In genomic region chr13:113916761-113917160, GRCm38 (mm10) we compare ENCODE assay signal across 16 mouse cellular contexts.
DNase-seq lines count a peak whose midpoint lies in the region; ATAC-seq and TF ChIP-seq lines count a peak whose summit lies in the region.
"Had no signal": no experiment of that assay in that cellular context is flagged by ENCODE, and none has a peak within 500 bp of the region (broad histone marks: within the 10 kb centered on the region; RNA-seq: fewer than 3 reads in every experiment).

No protein-coding gene starts in this region.

- DNase-seq in forebrain, embryonic 10.5 days (ENCODE audit: extremely low spot score, low spot score): no peak
- DNase-seq in forebrain, embryonic 11.5 days (ENCODE audit: low spot score): no peak
- peak; percentile 61 for DNase-seq in Muller cell, postnatal 12 days (ENCODE audit: inconsistent ontology term)
- DNase-seq in cerebellum, postnatal 14 days: peak; percentile 53 to 74
- peak; percentile 50 for DNase-seq in hindbrain, embryonic 14.5 days (ENCODE audit: low spot score)
- no peak for DNase-seq in left cerebral cortex, adult 2 months (ENCODE audit: extremely low spot score in 1 of 2, low spot score in 2 of 2)
- DNase-seq in gastrocnemius, adult 8-10 months (ENCODE audit: low spot score in 2 of 2): no peak
- DNase-seq: adrenal gland, adult 2 months; heart, adult 18-20 months; kidney, adult 8-10 months; kidney, postnatal 4 days; layer of hippocampus, postnatal 36 days; lung, postnatal 10 days had no signal

- H3K36me3 ChIP-seq in forebrain, embryonic 10.5 days (replicated peaks): 0 out of 2 replicates have a peak, but pooled peaks cover 2% of the 10 kb centered on the region
- H3K36me3 ChIP-seq in forebrain, embryonic 11.5 days (ENCODE audit: control insufficient read depth, insufficient read depth, low read length): no peaks in the 10 kb centered on the region
- no peaks in the 10 kb centered on the region for H3K36me3 ChIP-seq in hindbrain, embryonic 14.5 days (replicated peaks; ENCODE audit: control insufficient read depth, insufficient read depth)

- no peak for ATAC-seq in forebrain, embryonic 11.5 days (replicated peaks; ENCODE audit: low FRiP score)
- no peak for ATAC-seq in hindbrain, embryonic 14.5 days (ENCODE audit: low FRiP score)
- no peak for ATAC-seq in activated CD4-positive, CD25-positive, alpha-beta regulatory T cell, adult 4 months

- 89% methylated on average over 5 of the region's 5 CpGs for WGBS in forebrain, embryonic 10.5 days
- 89% methylated on average over 5 of the region's 5 CpGs for whole genome bisulfite sequencing in forebrain, embryonic 11.5 days
- 68% methylated on average over 5 of the region's 5 CpGs for whole genome bisulfite sequencing in hindbrain, embryonic 14.5 days

- no peak overlapping the region for H3K4me2 ChIP-seq in forebrain, embryonic 11.5 days (ENCODE audit: low read depth, low read length, severe bottlenecking)
- H3K4me2 ChIP-seq in hindbrain, embryonic 14.5 days (replicated peaks): no peak overlapping the region
- H3K4me2 ChIP-seq: limb, embryonic 12.5 days had no signal

- intact Hi-C loops in left cerebral cortex, adult 2 months (cut with DNase I): no loop called here

- H3K4me3 ChIP-seq in forebrain, embryonic 10.5 days: no peak overlapping the region
- H3K4me3 ChIP-seq in forebrain, embryonic 11.5 days (ENCODE audit: low read depth, low read length): no peak overlapping the region
- H3K4me3 ChIP-seq in hindbrain, embryonic 14.5 days (replicated peaks; ENCODE audit: low read length): no peak overlapping the region
- H3K4me3 ChIP-seq in left cerebral cortex, adult 2 months: no peak overlapping the region
- H3K4me3 ChIP-seq: limb, embryonic 12.5 days had no signal

- no peaks in the 10 kb centered on the region for H3K9me3 ChIP-seq in forebrain, embryonic 10.5 days
- H3K9me3 ChIP-seq in forebrain, embryonic 11.5 days (ENCODE audit: control insufficient read depth, low read length): no peaks in the 10 kb centered on the region
- H3K9me3 ChIP-seq in hindbrain, embryonic 14.5 days (ENCODE audit: control insufficient read depth, low read length): no peaks in the 10 kb centered on the region
- H3K9me3 ChIP-seq: limb, embryonic 12.5 days had no signal

- peak overlapping the region; percentile 87 for H3K27ac ChIP-seq in forebrain, embryonic 10.5 days
- H3K27ac ChIP-seq in forebrain, embryonic 11.5 days (ENCODE audit: low read depth, low read length): no peak overlapping the region
- H3K27ac ChIP-seq in hindbrain, embryonic 14.5 days: no peak overlapping the region
- no peak overlapping the region for H3K27ac ChIP-seq in left cerebral cortex, adult 2 months
- H3K27ac ChIP-seq: limb, embryonic 12.5 days; liver, embryonic 14.5 days had no signal

- TF ChIP-seq CTCF in left cerebral cortex, adult 2 months (IDR thresholded peaks at IDR 0.05): no peak

- no peaks in the 10 kb centered on the region for H3K27me3 ChIP-seq in forebrain, embryonic 10.5 days (ENCODE audit: poor library complexity, severe bottlenecking)
- H3K27me3 ChIP-seq in forebrain, embryonic 11.5 days (ENCODE audit: control insufficient read depth, insufficient read depth, low read length): no peaks in the 10 kb centered on the region
- peaks cover 4% of the 10 kb centered on the region; the same call in 1 of the 2 replicates for H3K27me3 ChIP-seq in hindbrain, embryonic 14.5 days (ENCODE audit: control insufficient read depth, insufficient read depth, low read length)
- H3K27me3 ChIP-seq: limb, embryonic 12.5 days had no signal

- no peak overlapping the region for H3K9ac ChIP-seq in forebrain, embryonic 11.5 days (ENCODE audit: low read length)
- H3K9ac ChIP-seq in hindbrain, embryonic 14.5 days: no peak overlapping the region
- H3K9ac ChIP-seq: limb, embryonic 12.5 days; liver, embryonic 14.5 days had no signal

- peaks cover 59% of the 10 kb centered on the region for H3K4me1 ChIP-seq in forebrain, embryonic 10.5 days
- peaks cover 12% of the 10 kb centered on the region for H3K4me1 ChIP-seq in forebrain, embryonic 11.5 days (replicated peaks; ENCODE audit: control insufficient read depth, insufficient read depth, low read length)
- peaks cover 18% of the 10 kb centered on the region for H3K4me1 ChIP-seq in hindbrain, embryonic 14.5 days (replicated peaks; ENCODE audit: control insufficient read depth, insufficient read depth, low read length)

Comparison
In these comparisons a context has a peak if more than half of its experiments do, and no peak if none do; other contexts are left out.
1. DNase-seq: peak in Muller cell, postnatal 12 days (single experiment), cerebellum, postnatal 14 days (2 of 2) and hindbrain, embryonic 14.5 days (single experiment); none in forebrain, embryonic 10.5 days (single experiment), forebrain, embryonic 11.5 days (single experiment), left cerebral cortex, adult 2 months (0 of 2) and gastrocnemius, adult 8-10 months (0 of 2).